8 mouse cellular contexts compared by ENCODE assay signal in genomic region chr2:31974141-31974808, GRCm38 (mm10). TPM values are rescaled to one million over a fixed set of nuclear protein-coding genes. Genes with fewer than 3 reads are reported as not detected.
DNase-seq lines count a peak whose midpoint lies in the region; ATAC-seq lines count a peak whose summit lies in the region.

Gene Nup214 (plus strand): TSS chr2:31974436.

- DNase-seq in adipocyte (ENCODE audit: low spot score): peak; percentile 99
- DNase-seq in embryo, embryonic 10 days (ENCODE audit: low spot score): peak; percentile 99
- DNase-seq in gastrocnemius, postnatal 10 days: peak; percentile 99
- DNase-seq in induced T-regulatory cell, adult 2 months (ENCODE audit: low read depth): peak; percentile 99
- DNase-seq in left cerebral cortex, adult 9 months (ENCODE audit: low spot score in 2 of 2): peak; percentile 97 to 99
- DNase-seq in right cerebral cortex, postnatal 14 days: peak; percentile 99
- DNase-seq in urinary bladder, postnatal 36 days (ENCODE audit: low spot score in 2 of 2): peak; percentile 99

- ATAC-seq in megakaryocyte progenitor cell, adult 5-6 weeks (replicated peaks; ENCODE audit: poor library complexity): peak; percentile 98

RNA-seq across cellular contexts. Expression of gene Nup214, which starts in this region (rescaled TPM):
- 10 to 100 TPM; 27.2 to 34.6 TPM for total RNA-seq in gastrocnemius, postnatal 10 days (2021)
- 88.1 and 106 TPM in 2 replicates for total RNA-seq in megakaryocyte progenitor cell, adult 5-6 weeks (2015)
- 30.7 and 59.6 TPM in 2 replicates for total RNA-seq in megakaryocyte progenitor cell, adult 5-6 weeks (2017)

Comparison
In these comparisons a context has a peak if more than half of its experiments do, and no peak if none do; other contexts are left out.
1. Peak in every context shown above with its lines: DNase-seq and ATAC-seq.